Mouse (Mus musculus) kidney, adult 2 months (tissue): Measurements from ENCODE around the gene Mmp20. TPM values are rescaled to one million over a fixed set of nuclear protein-coding genes. Genes with fewer than 3 reads are reported as not detected.

ENCODE experiments used
- DNase-seq: peaks from one replicate; pipeline ENCODE4 v3.0.0; 2021
- H3K27ac ChIP-seq: fragments of 200-500 bp; 2 replicates; pipeline ENCODE4 v1.5.1; 2012; ENCODE audit warnings: low read depth, low read length, control low read depth, inconsistent platforms; ENCODE audit not compliant: insufficient read depth
- H3K27me3 ChIP-seq: fragments of 200-500 bp; replicated peaks from 2 replicates; pipeline ENCODE4 v1.6.1; 2012; ENCODE audit warnings: mild to moderate bottlenecking, moderate library complexity, low read length, inconsistent platforms; ENCODE audit not compliant: control insufficient read depth, insufficient read depth
- H3K36me3 ChIP-seq: fragments of 200-500 bp; 2 replicates; pipeline ENCODE4 v1.6.1; 2012; ENCODE audit warnings: mild to moderate bottlenecking, moderate library complexity, low read length, inconsistent platforms; ENCODE audit not compliant: control insufficient read depth, insufficient read depth
- H3K4me1 ChIP-seq: fragments of 200-500 bp; 2 replicates; pipeline ENCODE4 v1.6.1; 2011; ENCODE audit warnings: low read length; ENCODE audit not compliant: control insufficient read depth, insufficient read depth
- H3K4me3 ChIP-seq: fragments of 200-500 bp; 2 replicates; pipeline ENCODE4 v1.5.1; 2011; ENCODE audit warnings: mild to moderate bottlenecking, low read depth, low read length, control low read depth; ENCODE audit not compliant: insufficient read depth
- CTCF ChIP-seq: fragments of 200-500 bp; conservative IDR thresholded peaks from 2 replicates; pipeline ENCODE4 v1.5.1; 2011; ENCODE audit warnings: low read depth, mild to moderate bottlenecking, control low read depth, low read length, moderate library complexity, mixed read lengths; ENCODE audit not compliant: insufficient read depth, insufficient read length
- POLR2A ChIP-seq: fragments of 200-500 bp; IDR thresholded peaks from one replicate; pipeline ENCODE4 v1.6.1; 2011; ENCODE audit warnings: low read depth, low read length, control low read depth
- WGBS: fragments of 180-500 bp; shearing (Covaris S2); methylation state at CpG from one replicate; pipeline ENCODE4 v1.1.7; 2018; 5-methylcytosine and 5-hydroxymethylcytosine counted together
- polyA plus RNA-seq: library from polyadenylated mRNA; depleted of rRNA; stranded (reverse); fragments of >200 nt; gene quantifications from 2 replicates; pipeline ENCODE4 v1.2.3, GENCODE M21; 2012

Gene Mmp20
- polyA plus RNA-seq, 1 experiment: not detected

GRCm38 (mm10) chr9:7661371-7661770 is 33.3 kb downstream of the Mmp20 start:
- peak overlapping the region; percentile 75; the same call in 1 of the 2 replicates for H3K27ac ChIP-seq
- 80% methylated on average over 1 of the region's 1 CpGs for WGBS
- peaks cover 7% of the 10 kb centered on the region; the same call in 1 of the 2 replicates for H3K4me1 ChIP-seq
- no peak for TF ChIP-seq POLR2A
- TF ChIP-seq CTCF: no peak
- no peaks in the 10 kb centered on the region for H3K36me3 ChIP-seq
- no peaks in the 10 kb centered on the region for H3K27me3 ChIP-seq
- DNase-seq: peak; percentile 48
- H3K4me3 ChIP-seq: no peak overlapping the region

DNA sequence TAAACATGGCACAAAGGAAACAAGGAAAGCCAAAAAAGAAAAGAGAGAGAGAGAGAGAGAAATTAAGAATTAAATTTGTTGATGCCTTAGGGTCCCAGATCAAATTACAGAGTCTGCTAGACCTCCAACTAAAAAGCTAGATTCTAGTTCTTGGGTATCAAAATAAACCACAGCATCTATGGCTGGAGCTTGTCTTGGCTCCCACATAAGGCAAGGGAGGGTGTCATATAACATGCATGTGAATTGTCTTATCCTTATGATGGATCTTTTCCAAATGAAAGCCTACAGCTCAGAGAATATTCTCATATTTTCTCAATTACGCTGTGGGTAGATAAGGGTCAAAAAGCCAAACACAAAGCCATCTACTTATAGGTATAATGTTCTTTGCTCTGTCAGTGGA is 41.6 kb downstream of the Mmp20 start:
- TF ChIP-seq POLR2A (no peak), CTCF (no peak)
- Histone ChIP-seq H3K36me3 (no peaks in the 10 kb centered on the region), H3K27me3 (no peaks in the 10 kb centered on the region), H3K4me1 (no peaks in the 10 kb centered on the region), H3K4me3 (no peak overlapping the region), H3K27ac (no peak overlapping the region)
- 88% methylated on average over 1 of the region's 1 CpGs for WGBS
- no peak for DNase-seq

GRCm38 (mm10) chr9:7672985-7673384 is 45.0 kb downstream of the Mmp20 start:
- WGBS: 80% methylated on average over 9 of the region's 9 CpGs
- TF ChIP-seq CTCF: no peak
- TF ChIP-seq POLR2A: no peak
- H3K27ac ChIP-seq: no peak overlapping the region
- H3K4me3 ChIP-seq: no peak overlapping the region
- H3K36me3 ChIP-seq: no peaks in the 10 kb centered on the region
- DNase-seq: no peak
- H3K27me3 ChIP-seq: no peaks in the 10 kb centered on the region
- H3K4me1 ChIP-seq: no peaks in the 10 kb centered on the region

GRCm38 (mm10) chr9:7678154-7678837 is 50.3 kb downstream of the Mmp20 start:
- WGBS: 60% methylated on average over 2 of the region's 2 CpGs
- H3K27ac ChIP-seq: 0 out of 2 replicates have a peak overlapping the region, but pooled peaks have one; percentile 18
- peaks cover 4% of the 10 kb centered on the region; the same call in 1 of the 2 replicates for H3K4me1 ChIP-seq
- DNase-seq: peak; percentile 2
- TF ChIP-seq CTCF (no peak), POLR2A (no peak)
- no peaks in the 10 kb centered on the region for H3K36me3 ChIP-seq
- no peaks in the 10 kb centered on the region for H3K27me3 ChIP-seq
- H3K4me3 ChIP-seq: no peak overlapping the region

GRCm38 (mm10) chr9:7682081-7682618 is 54.1 kb downstream of the Mmp20 start:
- Histone ChIP-seq H3K36me3 (no peaks in the 10 kb centered on the region), H3K27me3 (no peaks in the 10 kb centered on the region)

DNA sequence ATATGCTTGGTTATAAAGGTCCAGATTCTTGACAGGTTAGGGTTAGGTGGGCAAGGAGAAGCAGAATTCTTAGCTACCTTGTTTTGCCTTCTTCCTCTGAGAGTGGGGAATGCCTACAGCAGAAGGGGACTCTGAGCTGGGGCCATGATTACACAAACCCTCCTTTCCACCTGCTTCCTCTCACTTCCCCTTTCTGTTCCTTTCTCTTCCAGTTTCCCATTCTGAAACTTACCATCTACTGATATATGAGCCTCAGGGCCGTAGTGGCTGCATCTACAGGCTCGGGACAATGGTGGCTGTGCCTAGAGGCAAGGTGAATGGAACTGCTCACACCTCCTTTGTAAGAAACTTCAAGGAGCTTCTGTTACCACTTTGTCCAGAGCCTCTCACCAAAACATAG is 58.0 kb downstream of the Mmp20 start:
- TF ChIP-seq CTCF (no peak), POLR2A (no peak)
- Histone ChIP-seq H3K4me3 (no peak overlapping the region), H3K27ac (no peak overlapping the region), H3K36me3 (no peaks in the 10 kb centered on the region), H3K4me1 (peaks cover 4% of the 10 kb centered on the region; the same call in 1 of the 2 replicates), H3K27me3 (no peaks in the 10 kb centered on the region)
- 65% methylated on average over 2 of the region's 2 CpGs for WGBS
- no peak for DNase-seq

More at GRCm38 (mm10) chr9:7682081-7682618, 54.1 kb downstream of the Mmp20 start:
- Histone ChIP-seq H3K27ac (peak overlapping the region; percentile 51), H3K4me1 (peaks cover 4% of the 10 kb centered on the region; the same call in 1 of the 2 replicates), H3K4me3 (no peak overlapping the region)
- no peak for TF ChIP-seq CTCF
- no peak for TF ChIP-seq POLR2A
- peak; percentile 83 for DNase-seq
- 43% methylated on average over 9 of the region's 9 CpGs for WGBS

DNA sequence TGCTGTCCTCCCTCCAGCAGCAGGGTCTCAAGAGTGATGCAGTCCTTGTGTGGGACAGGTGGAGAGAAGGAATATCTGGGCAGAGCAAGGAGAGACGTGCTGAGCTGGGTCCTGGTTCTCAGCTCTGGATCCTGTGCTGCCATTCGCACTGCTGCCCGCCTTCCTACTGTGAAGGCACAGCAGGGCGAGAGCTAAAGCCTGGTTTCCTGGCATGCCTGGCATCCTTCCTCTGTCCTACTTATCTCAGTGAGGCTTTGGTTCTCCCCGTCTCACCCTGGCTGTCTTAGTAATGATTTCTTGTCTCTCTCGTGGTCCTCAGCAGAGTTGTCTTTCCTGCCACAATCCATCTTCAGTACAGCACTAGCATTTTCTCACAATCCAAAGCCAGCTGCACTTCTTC is 61.8 kb downstream of the Mmp20 start:
- H3K36me3 ChIP-seq: no peaks in the 10 kb centered on the region
- no peaks in the 10 kb centered on the region for H3K4me1 ChIP-seq
- H3K27me3 ChIP-seq: no peaks in the 10 kb centered on the region
- TF ChIP-seq CTCF (no peak), POLR2A (no peak)
- DNase-seq: no peak
- 58% methylated on average over 6 of the region's 6 CpGs for WGBS
- H3K27ac ChIP-seq: no peak overlapping the region
- H3K4me3 ChIP-seq: no peak overlapping the region
